Mouse (Mus musculus): ENCODE data around the gene Asb13.

- TF ChIP-seq GATA1 (IDR thresholded peaks at IDR 0.05; ENCODE audit: borderline replicate concordance, low read length) (no peak), CTCF (IDR thresholded peaks at IDR 0.05; ENCODE audit: low read depth, low read length) (no peak), TAL1 (conservative IDR thresholded peaks at IDR 0.05; ENCODE audit: low read depth, low read length) (no peak)
Observed at GRCm38 (mm10) chr13:3635076-3635475, 1.2 kb downstream of the Asb13 start.

Data from G1E (cell line).